In genomic region chr4:137699264-137700211, GRCm38 (mm10) we compare ENCODE assay signal across 17 mouse cellular contexts. TPM values are rescaled to one million over a fixed set of nuclear protein-coding genes. Genes with fewer than 3 reads are reported as not detected.
DNase-seq lines count a peak whose midpoint lies in the region; ATAC-seq and TF ChIP-seq lines count a peak whose summit lies in the region.
"Had no signal": no experiment of that assay in that cellular context is flagged by ENCODE, and none has a peak within 500 bp of the region (broad histone marks: within the 10 kb centered on the region; RNA-seq: fewer than 3 reads in every experiment).

No protein-coding gene starts in this region.

- no peak overlapping the region for H3K9ac ChIP-seq in liver, adult 2 months (ENCODE audit: low read depth, low read length)
- H3K9ac ChIP-seq in liver, postnatal 0 days (replicated peaks), result no peak overlapping the region
- no peak overlapping the region for H3K9ac ChIP-seq in limb, embryonic 14.5 days (ENCODE audit: low read depth, low read length, severe bottlenecking)
- H3K9ac ChIP-seq: forebrain, embryonic 13.5 days; heart, embryonic 13.5 days; hindbrain, embryonic 15.5 days; midbrain, embryonic 12.5 days had no signal

- H3K27me3 ChIP-seq in liver, adult 2 months (ENCODE audit: control insufficient read depth, insufficient read depth, low read length), result no peaks in the 10 kb centered on the region
- no peaks in the 10 kb centered on the region for H3K27me3 ChIP-seq in liver, postnatal 0 days (ENCODE audit: insufficient read depth, low read length)
- H3K27me3 ChIP-seq in limb, embryonic 14.5 days (ENCODE audit: control insufficient read depth, insufficient read depth, low read length), result no peaks in the 10 kb centered on the region
- H3K27me3 ChIP-seq: forebrain, embryonic 13.5 days; hindbrain, embryonic 15.5 days; midbrain, embryonic 12.5 days had no signal

- TF ChIP-seq CTCF in liver, adult 2 months (IDR thresholded peaks at IDR 0.05; ENCODE audit: low read depth, low read length), result no peak
- TF ChIP-seq CTCF in liver, postnatal 0 days (IDR thresholded peaks at IDR 0.05; ENCODE audit: low read depth), result no peak

- no peak overlapping the region for H3K4me3 ChIP-seq in liver, adult 2 months (ENCODE audit: insufficient read depth, low read depth, low read length)
- no peak overlapping the region for H3K4me3 ChIP-seq in liver, postnatal 0 days (ENCODE audit: low read depth, low read length)
- no peak overlapping the region for H3K4me3 ChIP-seq in limb, embryonic 14.5 days (replicated peaks; ENCODE audit: low read length)
- H3K4me3 ChIP-seq: forebrain, embryonic 13.5 days; heart, embryonic 13.5 days; hindbrain, embryonic 15.5 days; midbrain, embryonic 12.5 days had no signal

- WGBS in liver, adult 2 months, result 50% methylated on average over 21 of the region's 21 CpGs
- WGBS in liver, postnatal 0 days (ENCODE audit: insufficient replicate concordance), result 45% methylated on average over 21 of the region's 21 CpGs
- WGBS in limb, embryonic 14.5 days, result 66% methylated on average over 21 of the region's 21 CpGs

- TF ChIP-seq EP300 in liver, postnatal 0 days (IDR thresholded peaks at IDR 0.05; ENCODE audit: low read depth), result no peak

- H3K9me3 ChIP-seq in liver, postnatal 0 days (ENCODE audit: low read length), result no peaks in the 10 kb centered on the region
- no peaks in the 10 kb centered on the region for H3K9me3 ChIP-seq in limb, embryonic 14.5 days (ENCODE audit: control insufficient read depth, low read length)
- H3K9me3 ChIP-seq: forebrain, embryonic 13.5 days; heart, embryonic 13.5 days; hindbrain, embryonic 15.5 days; midbrain, embryonic 12.5 days had no signal

- no peak for TF ChIP-seq POLR2A in liver, adult 2 months (IDR thresholded peaks at IDR 0.05; ENCODE audit: extremely low read depth, insufficient read depth, low read length)
- no peak for TF ChIP-seq POLR2A in limb, embryonic 14.5 days (IDR thresholded peaks at IDR 0.05; ENCODE audit: borderline replicate concordance, extremely low read depth, insufficient read depth, insufficient read length)

- peak; percentile 54 to 56 for DNase-seq in cerebellum, adult 18-20 months
- no peak for DNase-seq in cerebellum, adult 11 months
- peak; percentile 43 for DNase-seq in liver, adult 2 months (ENCODE audit: extremely low read depth, low read depth, low spot score)
- no peak for DNase-seq in liver, postnatal 0 days
- DNase-seq in adrenal gland, postnatal 36 days, result peak; percentile 68 to 73
- DNase-seq in limb, embryonic 14.5 days (ENCODE audit: low spot score), result no peak
- DNase-seq in right cerebral cortex, postnatal 10 days (ENCODE audit: low spot score in 2 of 2), result no peak
- no peak for DNase-seq in layer of hippocampus, postnatal 25 days (ENCODE audit: extremely low spot score in 1 of 2, low spot score in 1 of 2)
- DNase-seq: B cell, adult 2 months; gastrocnemius, postnatal 25 days; layer of hippocampus, postnatal 36 days; thymus, postnatal 25 days had no signal

- no peak overlapping the region for H3K4me2 ChIP-seq in liver, postnatal 0 days (ENCODE audit: low read depth, low read length)
- H3K4me2 ChIP-seq in limb, embryonic 14.5 days (replicated peaks; ENCODE audit: low read depth, low read length, severe bottlenecking), result no peak overlapping the region
- H3K4me2 ChIP-seq: forebrain, embryonic 13.5 days; heart, embryonic 13.5 days; hindbrain, embryonic 15.5 days; liver, embryonic 11.5 days; midbrain, embryonic 12.5 days had no signal

- peaks cover 6% of the 10 kb centered on the region for H3K4me1 ChIP-seq in liver, adult 2 months (ENCODE audit: control insufficient read depth, insufficient read depth, low read length)
- H3K4me1 ChIP-seq in liver, postnatal 0 days (ENCODE audit: insufficient read depth), result peaks cover 15% of the 10 kb centered on the region
- H3K4me1 ChIP-seq in limb, embryonic 14.5 days (ENCODE audit: control insufficient read depth, insufficient read depth, low read length), result peaks cover 11% of the 10 kb centered on the region

- ATAC-seq in liver, postnatal 0 days, result no peak
- no peak for ATAC-seq in limb, embryonic 14.5 days (ENCODE audit: low FRiP score, low read depth)
- ATAC-seq: forebrain, embryonic 13.5 days had no signal

- H3K27ac ChIP-seq in liver, adult 2 months (replicated peaks; ENCODE audit: insufficient read depth, low read depth, low read length), result no peak overlapping the region
- no peak overlapping the region for H3K27ac ChIP-seq in liver, postnatal 0 days (ENCODE audit: low read depth)
- H3K27ac ChIP-seq in limb, embryonic 14.5 days (replicated peaks; ENCODE audit: low read depth, low read length), result peak overlapping the region; percentile 26; the same call in 1 of the 2 replicates
- H3K27ac ChIP-seq: forebrain, embryonic 13.5 days; heart, embryonic 13.5 days; midbrain, embryonic 12.5 days had no signal

- no peaks in the 10 kb centered on the region for H3K36me3 ChIP-seq in liver, adult 2 months (ENCODE audit: control insufficient read depth, insufficient read depth, low read length)
- no peaks in the 10 kb centered on the region for H3K36me3 ChIP-seq in liver, postnatal 0 days (replicated peaks; ENCODE audit: insufficient read depth, low read length)
- no peaks in the 10 kb centered on the region for H3K36me3 ChIP-seq in limb, embryonic 14.5 days (ENCODE audit: control insufficient read depth, insufficient read depth, low read length)
- H3K36me3 ChIP-seq: heart, embryonic 13.5 days; midbrain, embryonic 12.5 days had no signal

- no peaks in the 10 kb centered on the region for H3K79me2 ChIP-seq in liver, adult 2 months (ENCODE audit: control insufficient read depth, insufficient read depth, low read length)

RNA-seq across cellular contexts. Expression of gene Rap1gap, which starts 35.0 kb away (rescaled TPM):
- total RNA-seq in liver, adult 2 months (2014; rRNA removed), result 2.9 and 5.2 TPM in 2 replicates
- 5.8 and 11.5 TPM in 2 replicates for polyA plus RNA-seq in liver, adult 2 months (2012; rRNA removed)
- polyA plus RNA-seq in liver, postnatal 0 days (2015; fragmentation: Nextera tagmentation; extraction: Ambion mirVana), result 12.8 and 15.6 TPM in 2 replicates
- 100 to 1,000 TPM; 102 to 123 TPM for total RNA-seq in adrenal gland, postnatal 36 days (2021)
- polyA plus RNA-seq in limb, embryonic 14.5 days (2012; rRNA removed), result 35.2 and 43.2 TPM in 2 replicates
- polyA plus RNA-seq in limb, embryonic 14.5 days (2014; fragmentation: Nextera tagmentation; extraction: Ambion mirVana), result 11.9 and 12.5 TPM in 2 replicates
- total RNA-seq in layer of hippocampus, postnatal 25 days (2021), result 100 to 1,000 TPM; 263 to 285 TPM

Comparison
In these comparisons a context has a peak if more than half of its experiments do, and no peak if none do; other contexts are left out.
1. DNase-seq: peak in cerebellum, adult 18-20 months (2 of 2), liver, adult 2 months (single experiment) and adrenal gland, postnatal 36 days (2 of 2); none in cerebellum, adult 11 months (single experiment), liver, postnatal 0 days (single experiment), limb, embryonic 14.5 days (single experiment), right cerebral cortex, postnatal 10 days (0 of 2) and layer of hippocampus, postnatal 25 days (0 of 2).
2. RNA of gene Rap1gap, which starts 35.0 kb away (total RNA-seq): 263 to 285 TPM in layer of hippocampus, postnatal 25 days and 102 to 123 TPM in adrenal gland, postnatal 36 days; 2.9 to 5.2 TPM in liver, adult 2 months; every median in the first group is over 10 times any median in the second.